Mouse (Mus musculus) hindbrain, postnatal 0 days (tissue): ENCODE data around the gene Gng2. TPM values are rescaled to one million over a fixed set of nuclear protein-coding genes. Genes with fewer than 3 reads are reported as not detected.

Experiments
- ATAC-seq: fragments of 200-750 bp; cut with Nextera tagmentation; 2 replicates; pipeline ENCODE4 v1.8.0; 2017; ENCODE audit warnings: mild to moderate bottlenecking, moderate TSS enrichment, moderate library complexity
- DNase-seq: peaks from one replicate; pipeline ENCODE4 v3.0.0-alpha.2; 2015; ENCODE audit warnings: low spot score
- H3K27ac ChIP-seq: fragments of 300-500 bp; sonication (generic); 2 replicates; pipeline ENCODE4 v1.5.1; 2014; ENCODE audit warnings: mild to moderate bottlenecking
- H3K27me3 ChIP-seq: fragments of 300-500 bp; sonication (generic); 2 replicates; pipeline ENCODE4 v1.6.1; 2014; ENCODE audit warnings: low read length, mixed read lengths; ENCODE audit not compliant: insufficient read depth
- H3K36me3 ChIP-seq: fragments of 300-500 bp; sonication (generic); 2 replicates; pipeline ENCODE4 v1.6.1; 2014; ENCODE audit warnings: low read length, mixed read lengths; ENCODE audit not compliant: insufficient read depth
- H3K4me1 ChIP-seq: fragments of 300-500 bp; sonication (generic); 2 replicates; pipeline ENCODE4 v1.6.1; 2014; ENCODE audit warnings: antibody characterized with exemption, low read length, mixed read lengths; ENCODE audit not compliant: insufficient read depth
- H3K4me2 ChIP-seq: fragments of 300-500 bp; sonication (generic); 2 replicates; pipeline ENCODE4 v1.6.1; 2014; ENCODE audit warnings: low read depth, mild to moderate bottlenecking, low read length, moderate library complexity, mixed read lengths
- H3K4me3 ChIP-seq: fragments of 300-500 bp; sonication (generic); 2 replicates; pipeline ENCODE4 v1.5.1; 2014; ENCODE audit warnings: low read length
- H3K9ac ChIP-seq: fragments of 300-500 bp; sonication (generic); replicated peaks from 2 replicates; pipeline ENCODE4 v1.6.1; 2014; ENCODE audit warnings: mild to moderate bottlenecking, low read length, moderate library complexity, mixed read lengths
- H3K9me3 ChIP-seq: fragments of 300-500 bp; sonication (generic); 2 replicates; pipeline ENCODE4 v1.6.1; 2016; ENCODE audit warnings: low read length, mixed read lengths
- CTCF ChIP-seq: IDR thresholded peaks from 2 replicates; pipeline ENCODE4 v1.5.1; 2016; ENCODE audit warnings: antibody characterized with exemption, control low read depth, low read depth
- WGBS: fragments of 180-500 bp; shearing (Covaris S2); extraction: QIAGEN DNeasy Blood & Tissue Kit; methylation state at CpG from one replicate; pipeline ENCODE4 v1.1.7; 2014; 5-methylcytosine and 5-hydroxymethylcytosine counted together
- polyA plus RNA-seq: library from polyadenylated mRNA; unstranded; fragments of >200 nt; fragmentation: Nextera tagmentation; extraction: Ambion mirVana; gene quantifications from 2 replicates; pipeline ENCODE4 v1.2.1, GENCODE M21; 2015
- total RNA-seq: library from RNA; depleted of rRNA; stranded (reverse); fragments of >200 nt; gene quantifications from 2 replicates; pipeline ENCODE4 v1.2.3, GENCODE M21; 2014; rRNA removed

The Gng2 gene
- total RNA-seq: 208 and 218 TPM in 2 replicates
- polyA plus RNA-seq: 229 and 265 TPM in 2 replicates

DNA sequence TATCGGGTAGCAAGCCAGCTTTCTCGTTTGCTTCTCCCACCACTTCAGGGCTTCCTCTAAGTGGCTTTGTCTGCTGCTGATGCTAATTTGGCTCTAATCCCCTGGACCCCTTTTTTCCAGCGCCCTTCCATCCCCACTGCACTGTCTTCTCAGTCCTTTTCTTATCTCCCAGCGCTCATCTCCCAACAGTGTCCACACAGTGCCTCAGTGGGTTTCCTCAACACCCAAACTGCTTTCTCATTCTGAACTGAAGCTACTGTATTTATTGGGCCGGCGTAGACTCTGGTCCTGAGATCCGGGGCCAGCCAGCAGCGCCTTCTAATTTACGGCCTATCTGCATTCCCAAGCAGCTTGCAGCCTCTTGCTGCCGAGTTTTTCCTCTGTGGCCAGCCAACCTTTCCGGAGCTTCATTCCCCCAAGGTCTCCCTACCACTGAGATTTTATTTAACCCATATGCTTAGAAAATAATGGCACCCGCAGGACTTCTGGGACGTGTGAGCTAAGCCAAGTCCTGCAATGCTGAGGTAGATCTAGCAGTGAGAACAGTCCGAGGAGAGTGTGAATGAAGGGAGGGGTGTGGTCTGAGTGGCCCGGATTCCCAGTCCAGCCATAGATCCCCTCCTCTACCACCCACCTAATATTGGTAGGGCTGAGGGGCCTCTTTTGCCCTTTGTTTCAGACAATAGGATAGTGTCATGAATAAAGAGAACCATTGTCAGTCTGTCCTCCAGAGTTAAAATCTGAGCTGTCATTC is at the start of gene Gng2:
Gng2 (minus strand) TSS at position 357 of the 754 bp plus-strand sequence.
- Histone ChIP-seq H3K9me3 (no peaks in the 10 kb centered on the region), H3K4me2 (peak within 1 kb of the TSS; percentile 77), H3K27me3 (no peaks in the 10 kb centered on the region), H3K27ac (peak within 1 kb of the TSS; percentile 95), H3K4me1 (peaks cover 14% of the 10 kb centered on the region; the same call in 1 of the 2 replicates), H3K36me3 (no peaks in the 10 kb centered on the region), H3K9ac (peak within 1 kb of the TSS; percentile 62), H3K4me3 (peak within 1 kb of the TSS; percentile 58)
- no peak for TF ChIP-seq CTCF
- 10% methylated on average over 15 of the region's 15 CpGs for WGBS
- ATAC-seq: no peak
- peak; percentile 32 for DNase-seq

DNA sequence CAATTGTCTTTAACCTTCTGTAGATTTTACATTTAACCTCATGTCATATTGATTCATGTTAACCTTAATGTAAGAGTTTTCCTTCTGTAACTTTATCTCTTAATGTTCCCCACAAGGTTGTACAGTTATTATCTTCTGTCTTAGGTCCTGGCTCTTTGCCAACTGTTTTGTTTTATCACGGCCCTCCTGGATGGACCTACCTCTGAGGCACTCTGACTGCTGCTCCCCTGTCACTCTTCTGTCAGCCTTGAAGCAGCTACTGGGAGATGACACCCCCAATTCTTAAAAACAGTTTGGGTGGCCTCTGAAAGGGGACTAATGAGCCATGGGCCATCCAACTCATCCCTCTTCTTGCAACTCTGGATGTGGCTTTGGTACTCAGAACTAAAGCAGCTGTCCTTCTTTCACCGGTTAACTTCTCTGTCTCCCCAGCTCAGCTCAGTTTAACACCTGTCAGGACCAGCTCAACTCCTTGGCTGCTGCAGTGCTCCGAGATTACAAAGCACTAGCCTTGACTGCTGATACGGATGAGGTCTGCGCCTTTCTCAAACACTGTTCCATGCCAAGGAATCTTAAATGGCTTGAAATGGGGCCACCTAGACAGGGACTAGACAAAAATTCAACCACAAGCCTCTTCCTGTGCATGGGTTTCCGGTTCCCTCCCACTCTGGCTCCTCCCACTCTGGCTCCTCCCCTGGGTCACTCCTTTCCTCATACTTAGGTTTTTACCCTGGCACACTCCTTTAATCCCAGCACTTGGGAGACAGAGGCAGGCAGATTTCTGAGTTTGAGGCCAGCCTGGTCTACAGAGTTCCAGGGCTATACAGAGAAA is 47.7 kb upstream of the Gng2 start:
- WGBS: 67% methylated on average over 6 of the region's 6 CpGs
- Histone ChIP-seq H3K4me1 (no peaks in the 10 kb centered on the region), H3K9me3 (no peaks in the 10 kb centered on the region), H3K4me2 (no peak overlapping the region), H3K4me3 (no peak overlapping the region), H3K27ac (no peak overlapping the region), H3K9ac (no peak overlapping the region), H3K27me3 (no peaks in the 10 kb centered on the region), H3K36me3 (no peaks in the 10 kb centered on the region)
- no peak for DNase-seq
- no peak for TF ChIP-seq CTCF
- no peak for ATAC-seq

DNA sequence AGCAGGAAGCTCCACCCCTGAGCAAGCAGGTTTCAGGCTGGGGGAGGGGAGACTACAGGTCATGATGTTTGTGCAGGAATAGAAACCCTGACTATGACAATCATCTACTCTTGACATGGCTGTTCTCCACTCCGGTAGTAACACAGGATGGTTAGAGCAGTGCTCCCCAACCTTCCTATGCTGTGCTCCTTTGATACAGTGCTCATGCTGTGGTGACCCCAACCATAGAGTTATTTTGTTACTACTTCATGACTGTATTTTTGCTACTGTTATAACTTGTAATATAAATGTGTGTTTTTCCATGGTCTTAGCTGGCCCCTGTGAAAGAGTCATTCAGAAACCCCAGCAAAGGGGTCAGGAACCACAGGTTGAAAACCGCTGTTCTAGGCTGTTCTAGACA is 46.5 kb upstream of the Gng2 start:
- H3K36me3 ChIP-seq: no peaks in the 10 kb centered on the region
- no peak for DNase-seq
- H3K9me3 ChIP-seq: no peaks in the 10 kb centered on the region
- 93% methylated on average over 2 of the region's 2 CpGs for WGBS
- ATAC-seq: no peak
- no peak overlapping the region for H3K9ac ChIP-seq
- H3K4me2 ChIP-seq: no peak overlapping the region
- H3K27me3 ChIP-seq: no peaks in the 10 kb centered on the region
- no peak overlapping the region for H3K27ac ChIP-seq
- no peak overlapping the region for H3K4me3 ChIP-seq
- TF ChIP-seq CTCF: no peak
- no peaks in the 10 kb centered on the region for H3K4me1 ChIP-seq

DNA sequence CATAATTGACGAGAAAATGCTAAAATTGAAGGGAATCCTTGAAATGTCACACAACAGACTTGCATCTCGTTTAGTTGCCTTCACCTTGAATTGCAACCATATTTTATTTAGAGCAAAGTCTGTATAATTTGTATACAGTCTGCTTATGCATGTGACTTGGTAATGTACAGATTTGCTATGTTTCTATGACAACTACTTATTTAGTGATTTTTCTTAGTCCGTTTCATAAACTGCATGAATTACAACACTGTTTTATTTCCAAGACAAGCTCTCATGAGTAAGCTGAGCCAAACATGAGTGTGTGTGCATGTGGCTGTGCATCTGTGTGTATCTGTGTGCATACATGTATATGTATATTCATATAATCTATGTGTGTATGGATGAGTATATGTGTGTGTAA is 42.1 kb upstream of the Gng2 start:
- Histone ChIP-seq H3K27me3 (no peaks in the 10 kb centered on the region), H3K4me1 (no peaks in the 10 kb centered on the region), H3K9ac (no peak overlapping the region), H3K9me3 (0 out of 2 replicates have a peak, but pooled peaks cover 2% of the 10 kb centered on the region), H3K36me3 (no peaks in the 10 kb centered on the region), H3K4me2 (no peak overlapping the region), H3K4me3 (no peak overlapping the region), H3K27ac (no peak overlapping the region)
- TF ChIP-seq CTCF: no peak
- WGBS: 75% methylated on average over 3 of the region's 3 CpGs
- ATAC-seq (no peak), DNase-seq (no peak)

DNA sequence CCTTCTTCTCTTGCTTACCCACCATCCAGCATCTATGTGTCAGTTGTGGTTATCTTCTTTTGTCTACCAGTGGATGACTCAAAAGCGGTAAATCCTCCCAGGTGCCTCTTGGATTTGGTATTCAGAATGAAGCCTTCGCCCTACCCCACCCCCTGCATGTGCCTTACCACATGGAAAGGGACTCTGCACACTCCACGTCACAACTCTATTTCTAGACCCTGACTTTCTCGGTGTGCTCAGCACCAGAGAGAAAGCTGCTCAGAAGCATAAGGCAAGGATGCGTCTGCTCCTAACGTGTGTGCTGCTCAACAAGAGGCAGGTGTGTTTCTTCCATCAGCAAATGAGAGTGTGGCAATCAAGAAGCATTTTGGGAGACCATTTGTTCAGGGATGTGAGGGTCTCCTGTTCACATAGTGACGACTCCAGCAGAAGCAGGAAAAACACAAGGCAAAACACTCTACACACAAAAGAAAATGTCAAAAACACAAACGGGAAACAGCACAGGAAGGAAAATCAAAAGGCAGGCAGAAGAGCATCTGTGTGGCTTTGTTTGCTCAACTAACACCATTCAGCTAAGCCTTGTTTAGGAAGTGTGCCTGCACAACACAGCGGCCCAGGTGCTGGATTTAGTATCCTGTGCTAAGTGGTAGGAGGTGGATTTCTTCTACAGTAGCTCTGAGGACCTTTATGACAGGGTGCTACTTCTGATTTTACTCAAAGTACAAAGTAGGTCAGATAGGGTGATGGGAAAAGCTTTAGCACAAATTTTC is 35.3 kb upstream of the Gng2 start:
- no peak overlapping the region for H3K4me3 ChIP-seq
- DNase-seq: no peak
- no peaks in the 10 kb centered on the region for H3K27me3 ChIP-seq
- H3K9ac ChIP-seq: no peak overlapping the region
- H3K9me3 ChIP-seq: 0 out of 2 replicates have a peak, but pooled peaks cover 2% of the 10 kb centered on the region
- no peak for ATAC-seq
- no peak overlapping the region for H3K4me2 ChIP-seq
- WGBS: 69% methylated on average over 9 of the region's 9 CpGs
- no peak for TF ChIP-seq CTCF
- no peaks in the 10 kb centered on the region for H3K36me3 ChIP-seq
- H3K4me1 ChIP-seq: no peaks in the 10 kb centered on the region
- no peak overlapping the region for H3K27ac ChIP-seq

DNA sequence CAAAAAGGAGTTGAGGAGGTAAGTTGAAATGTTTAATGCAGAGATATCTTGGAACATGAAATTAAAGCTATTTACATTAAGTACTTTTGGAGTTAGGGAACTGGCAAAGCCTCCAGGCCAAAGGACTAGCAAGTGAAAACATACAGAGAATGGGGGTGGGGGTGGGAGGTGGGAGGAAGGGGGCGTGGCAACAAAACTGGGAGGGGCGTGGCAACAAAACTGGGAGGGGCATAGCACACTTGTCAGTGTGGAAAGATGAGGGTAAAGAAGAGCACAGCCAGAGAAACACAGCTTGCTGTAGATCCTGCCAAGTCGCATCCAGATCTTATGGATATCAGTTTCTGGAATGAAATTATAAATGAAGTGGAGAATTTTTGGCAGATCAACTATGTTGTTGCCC is 30.0 kb upstream of the Gng2 start:
- WGBS: 77% methylated on average over 3 of the region's 3 CpGs
- H3K4me3 ChIP-seq: no peak overlapping the region

More for the DNA sequence above, 30.0 kb upstream of the Gng2 start:
- no peak for TF ChIP-seq CTCF
- H3K4me2 ChIP-seq: no peak overlapping the region
- no peaks in the 10 kb centered on the region for H3K36me3 ChIP-seq
- DNase-seq: no peak
- no peaks in the 10 kb centered on the region for H3K4me1 ChIP-seq
- ATAC-seq: no peak
- no peaks in the 10 kb centered on the region for H3K27me3 ChIP-seq
- no peak overlapping the region for H3K27ac ChIP-seq
- no peak overlapping the region for H3K9ac ChIP-seq
- H3K9me3 ChIP-seq: no peaks in the 10 kb centered on the region
